Mouse (Mus musculus): ENCODE results near the gene Ccdc22. TPM values are rescaled to one million over a fixed set of nuclear protein-coding genes. Genes with fewer than 3 reads are reported as not detected.

Ccdc22 gene
- polyA plus RNA-seq, 1 experiment = 28.8 TPM

DNA sequence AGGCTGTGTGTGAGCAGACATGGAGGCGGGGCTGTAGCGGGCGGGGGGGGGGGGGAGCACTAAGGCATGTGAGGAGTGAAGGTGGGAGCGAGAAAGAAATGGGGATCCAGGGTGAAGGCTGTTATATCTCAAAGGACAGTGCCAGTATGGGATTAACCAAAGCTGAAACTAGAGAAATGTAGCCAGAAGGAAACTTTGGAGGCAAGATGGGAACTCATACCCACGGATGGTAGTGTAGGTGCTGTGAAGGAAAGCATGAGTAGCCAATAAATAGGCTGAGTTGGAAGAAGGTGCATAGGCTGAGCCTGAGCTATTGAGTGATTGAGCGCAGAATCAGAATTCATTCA, 30.5 kb downstream of the Ccdc22 start:
- Histone ChIP-seq H3K4me2 (ENCODE audit: low read depth) (peak overlapping the region; percentile 65), H3K36me3 (ENCODE audit: control insufficient read depth, insufficient read depth) (no peaks in the 10 kb centered on the region), H3ac (ENCODE audit: control insufficient read depth, insufficient read length) (no peak overlapping the region), H3K79me2 (ENCODE audit: control insufficient read depth, insufficient read depth) (peaks cover 13% of the 10 kb centered on the region), H3K27me3 (ENCODE audit: control insufficient read depth, insufficient read depth, insufficient read length) (no peaks in the 10 kb centered on the region), H3K4me3 (peak overlapping the region; percentile 34)
- TF ChIP-seq SRF (IDR thresholded peaks at IDR 0.05; ENCODE audit: control insufficient read depth, insufficient read length, low read depth) (no peak), CEBPB (IDR thresholded peaks at IDR 0.05; ENCODE audit: insufficient read depth, poor library complexity, severe bottlenecking) (no peak), POLR2A (IDR thresholded peaks at IDR 0.05; ENCODE audit: insufficient read length, low read depth) (no peak), TCF12 (IDR thresholded peaks at IDR 0.05; ENCODE audit: insufficient read depth, poor library complexity, severe bottlenecking) (no peak), MYOD1 (IDR thresholded peaks at IDR 0.05; ENCODE audit: control insufficient read depth in 1 of 3, insufficient read length in 2 of 3, low read depth in 2 of 3) (no peak), MAX (IDR thresholded peaks at IDR 0.05; ENCODE audit: low read depth) (no peak)

DNA sequence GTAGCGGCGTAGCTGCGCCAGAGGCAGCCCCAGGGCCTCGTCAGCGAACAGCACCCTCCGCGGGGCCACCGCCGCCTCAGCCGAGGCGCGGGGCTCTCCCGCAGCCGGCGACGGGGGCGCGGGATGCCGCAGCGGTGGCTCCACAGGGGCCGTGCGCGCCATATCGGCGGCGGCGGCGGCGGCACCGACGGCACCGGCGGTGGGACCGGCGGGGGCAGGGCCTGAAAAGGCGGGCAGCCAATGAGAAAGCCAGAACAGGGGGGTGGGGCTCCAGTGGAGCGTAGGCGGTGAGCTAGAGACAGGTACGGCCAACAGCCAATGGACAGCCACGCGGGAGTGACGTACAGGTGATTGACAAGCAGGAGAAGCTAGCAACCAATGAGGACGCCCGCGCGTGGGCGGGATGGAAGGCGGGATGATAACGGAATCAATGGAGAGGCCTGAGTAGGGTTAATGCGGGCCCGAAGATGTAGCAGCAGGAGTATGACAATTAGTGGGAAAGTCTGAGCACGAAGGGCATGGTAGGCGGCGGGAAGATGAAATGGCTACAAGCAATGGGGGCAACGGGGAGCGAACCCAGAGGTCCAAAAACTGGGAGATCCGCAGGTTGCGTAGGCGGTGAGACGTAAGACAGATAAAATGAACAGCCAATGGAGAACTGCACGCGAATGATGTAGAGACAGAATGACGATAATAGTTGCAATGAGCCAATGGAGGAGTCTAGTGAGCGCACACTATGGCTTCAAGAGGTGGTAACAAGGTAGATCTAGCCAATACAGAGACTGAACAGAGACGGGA, 31.0 kb downstream of the Ccdc22 start, which contains the start of gene Ppp1r3f:
TSS of gene Ppp1r3f (minus strand) at position 197 of the 798 bp plus-strand sequence.
- no peaks in the 10 kb centered on the region for H3K27me3 ChIP-seq (ENCODE audit: control insufficient read depth, insufficient read depth, insufficient read length)
- H3ac ChIP-seq (ENCODE audit: control insufficient read depth, insufficient read length) = peak within 1 kb of the TSS; percentile 39
- H3K4me2 ChIP-seq (ENCODE audit: low read depth) = peak within 1 kb of the TSS; percentile 65
- TF ChIP-seq TCF3 (IDR thresholded peaks at IDR 0.05; ENCODE audit: insufficient read length, low read depth) (no peak), MAX (IDR thresholded peaks at IDR 0.05; ENCODE audit: low read depth) (no peak), SRF (IDR thresholded peaks at IDR 0.05; ENCODE audit: control insufficient read depth, insufficient read length, low read depth) (no peak), E2F4 (IDR thresholded peaks at IDR 0.05; ENCODE audit: insufficient read depth) (no peak), MYOG (IDR thresholded peaks at IDR 0.05; ENCODE audit: control insufficient read depth in 1 of 3, insufficient read depth in 1 of 3, insufficient read length in 2 of 3, low read depth in 2 of 3) (no peak), POLR2A (IDR thresholded peaks at IDR 0.05; ENCODE audit: insufficient read length, low read depth) (peak; percentile 67), REST (IDR thresholded peaks at IDR 0.05; ENCODE audit: insufficient read depth, insufficient read length) (no peak), MYOD1 (IDR thresholded peaks at IDR 0.05; ENCODE audit: control insufficient read depth in 1 of 3, insufficient read length in 2 of 3, low read depth in 2 of 3) (no peak), TCF12 (IDR thresholded peaks at IDR 0.05; ENCODE audit: insufficient read depth, poor library complexity, severe bottlenecking) (no peak), POLR2AphosphoS2 (IDR thresholded peaks at IDR 0.05; ENCODE audit: insufficient read length, low read depth) (peak; percentile 48), USF1 (IDR thresholded peaks at IDR 0.05; ENCODE audit: low read depth) (no peak), CEBPB (IDR thresholded peaks at IDR 0.05; ENCODE audit: insufficient read depth, poor library complexity, severe bottlenecking) (no peak)
- no peaks in the 10 kb centered on the region for H3K36me3 ChIP-seq (ENCODE audit: control insufficient read depth, insufficient read depth)
- peak within 1 kb of the TSS; percentile 34 for H3K4me3 ChIP-seq
- peaks cover 13% of the 10 kb centered on the region for H3K79me2 ChIP-seq (ENCODE audit: control insufficient read depth, insufficient read depth)

DNA sequence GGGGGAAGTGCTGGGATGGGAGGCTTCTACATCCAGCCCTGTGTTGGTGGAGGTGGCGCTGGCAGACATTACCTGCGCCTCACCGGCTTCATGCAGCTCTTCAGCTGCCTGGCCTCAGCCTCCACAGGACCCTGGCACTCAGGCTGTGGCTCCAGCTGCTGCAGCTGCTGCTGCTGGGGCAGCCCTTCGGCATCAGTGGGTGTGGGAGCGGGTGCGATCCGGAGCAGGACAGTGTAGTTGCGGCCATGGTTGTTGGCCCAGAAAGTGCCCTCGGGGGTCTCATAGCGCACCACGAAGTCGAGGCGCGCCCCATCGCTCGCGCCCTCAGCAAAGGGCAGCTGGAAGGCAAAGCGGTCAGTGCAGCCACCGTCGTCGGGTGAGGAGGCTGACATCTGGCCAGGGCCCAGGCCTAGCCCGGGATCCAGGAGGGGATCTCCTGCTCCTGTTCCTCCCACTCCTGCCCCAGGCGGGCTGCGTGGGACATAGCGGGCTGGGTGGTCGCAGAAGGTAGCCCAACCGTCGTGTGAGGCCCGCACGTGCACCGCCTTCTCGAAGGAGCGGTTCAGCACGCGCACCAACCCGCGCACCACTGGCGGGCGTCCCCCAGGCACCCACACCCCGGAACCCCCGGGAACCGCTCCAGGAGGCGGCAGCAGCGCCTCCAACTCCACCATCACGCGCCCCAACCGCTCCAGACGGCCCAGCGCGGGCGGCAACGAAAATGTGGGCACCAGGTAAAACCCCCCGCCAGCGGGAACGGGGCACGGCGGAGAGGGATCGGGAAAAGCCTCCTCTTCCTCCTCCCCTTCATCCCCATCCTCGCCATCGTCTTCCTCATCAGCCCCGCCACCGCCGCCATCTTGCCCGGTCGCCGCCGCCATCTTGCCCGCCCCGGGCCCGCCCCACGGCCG, 31.9 kb downstream of the Ccdc22 start, which contains the start of gene Foxp3:
TSS of gene Foxp3 (plus strand) at position 469 of the 911 bp plus-strand sequence.
- Histone ChIP-seq H3ac (ENCODE audit: control insufficient read depth, insufficient read length) (peak within 1 kb of the TSS; percentile 39), H3K79me2 (ENCODE audit: control insufficient read depth, insufficient read depth) (peaks cover 13% of the 10 kb centered on the region), H3K36me3 (ENCODE audit: control insufficient read depth, insufficient read depth) (no peaks in the 10 kb centered on the region), H3K4me2 (ENCODE audit: low read depth) (peak within 1 kb of the TSS; percentile 65), H3K27me3 (ENCODE audit: control insufficient read depth, insufficient read depth, insufficient read length) (no peaks in the 10 kb centered on the region), H3K4me3 (peak within 1 kb of the TSS; percentile 34)
- TF ChIP-seq MAX (IDR thresholded peaks at IDR 0.05; ENCODE audit: low read depth) (no peak), POLR2A (IDR thresholded peaks at IDR 0.05; ENCODE audit: insufficient read length, low read depth) (peak; percentile 32), CEBPB (IDR thresholded peaks at IDR 0.05; ENCODE audit: insufficient read depth, poor library complexity, severe bottlenecking) (no peak), SRF (IDR thresholded peaks at IDR 0.05; ENCODE audit: control insufficient read depth, insufficient read length, low read depth) (no peak), TCF3 (IDR thresholded peaks at IDR 0.05; ENCODE audit: insufficient read length, low read depth) (no peak), E2F4 (IDR thresholded peaks at IDR 0.05; ENCODE audit: insufficient read depth) (no peak), MYOG (IDR thresholded peaks at IDR 0.05; ENCODE audit: control insufficient read depth in 1 of 3, insufficient read depth in 1 of 3, insufficient read length in 2 of 3, low read depth in 2 of 3) (peak in 1 of 3 experiments; percentile 42), TCF12 (IDR thresholded peaks at IDR 0.05; ENCODE audit: insufficient read depth, poor library complexity, severe bottlenecking) (no peak), POLR2AphosphoS2 (IDR thresholded peaks at IDR 0.05; ENCODE audit: insufficient read length, low read depth) (no peak), MYOD1 (IDR thresholded peaks at IDR 0.05; ENCODE audit: control insufficient read depth in 1 of 3, insufficient read length in 2 of 3, low read depth in 2 of 3) (peak in 1 of 3 experiments; percentile 38), USF1 (IDR thresholded peaks at IDR 0.05; ENCODE audit: low read depth) (no peak), REST (IDR thresholded peaks at IDR 0.05; ENCODE audit: insufficient read depth, insufficient read length) (no peak)

DNA sequence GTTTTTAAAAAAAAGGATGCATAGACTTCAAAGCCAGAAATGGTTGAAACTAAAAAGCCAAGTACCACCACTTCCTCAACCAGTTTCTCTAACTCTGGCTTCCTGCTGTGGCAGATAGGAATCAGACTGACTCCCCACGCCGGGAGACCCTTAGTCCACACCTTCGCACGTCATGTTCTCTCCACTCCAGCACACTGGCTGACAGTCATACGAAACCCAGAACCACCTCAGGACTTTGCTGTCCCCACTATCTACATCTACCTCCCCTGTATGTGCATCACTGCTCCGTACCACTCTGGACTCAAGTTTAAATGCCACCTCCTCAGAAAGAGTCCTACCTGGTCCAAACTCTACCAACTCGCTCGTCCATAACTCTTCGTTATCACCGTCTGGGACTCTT, 32.9 kb downstream of the Ccdc22 start:
- Histone ChIP-seq H3K4me3 (peak overlapping the region; percentile 34), H3K4me2 (ENCODE audit: low read depth) (peak overlapping the region; percentile 61), H3K36me3 (ENCODE audit: control insufficient read depth, insufficient read depth) (no peaks in the 10 kb centered on the region), H3K27me3 (ENCODE audit: control insufficient read depth, insufficient read depth, insufficient read length) (no peaks in the 10 kb centered on the region), H3K79me2 (ENCODE audit: control insufficient read depth, insufficient read depth) (peaks cover 13% of the 10 kb centered on the region), H3ac (ENCODE audit: control insufficient read depth, insufficient read length) (no peak overlapping the region)
- TF ChIP-seq MYOD1 (IDR thresholded peaks at IDR 0.05; ENCODE audit: control insufficient read depth in 1 of 3, insufficient read length in 2 of 3, low read depth in 2 of 3) = no peak
- TF ChIP-seq CEBPB (IDR thresholded peaks at IDR 0.05; ENCODE audit: insufficient read depth, poor library complexity, severe bottlenecking) = no peak
- TF ChIP-seq REST (IDR thresholded peaks at IDR 0.05; ENCODE audit: insufficient read depth, insufficient read length) = no peak
- peak; percentile 31 for TF ChIP-seq POLR2AphosphoS2 (IDR thresholded peaks at IDR 0.05; ENCODE audit: insufficient read length, low read depth)

Measured in myocyte (in vitro differentiated cells).